Mouse (Mus musculus) liver, embryonic 14.5 days (tissue): Measurements from ENCODE around the gene Sh3d21.

Source experiments
- CTCF ChIP-seq: IDR thresholded peaks from 2 replicates; pipeline ENCODE4 v1.5.1; 2016; ENCODE audit warnings: antibody characterized with exemption, low read depth, control low read depth
- EP300 ChIP-seq: IDR thresholded peaks from 2 replicates; pipeline ENCODE4 v1.6.1; 2016; ENCODE audit warnings: antibody characterized with exemption, low read depth

DNA sequence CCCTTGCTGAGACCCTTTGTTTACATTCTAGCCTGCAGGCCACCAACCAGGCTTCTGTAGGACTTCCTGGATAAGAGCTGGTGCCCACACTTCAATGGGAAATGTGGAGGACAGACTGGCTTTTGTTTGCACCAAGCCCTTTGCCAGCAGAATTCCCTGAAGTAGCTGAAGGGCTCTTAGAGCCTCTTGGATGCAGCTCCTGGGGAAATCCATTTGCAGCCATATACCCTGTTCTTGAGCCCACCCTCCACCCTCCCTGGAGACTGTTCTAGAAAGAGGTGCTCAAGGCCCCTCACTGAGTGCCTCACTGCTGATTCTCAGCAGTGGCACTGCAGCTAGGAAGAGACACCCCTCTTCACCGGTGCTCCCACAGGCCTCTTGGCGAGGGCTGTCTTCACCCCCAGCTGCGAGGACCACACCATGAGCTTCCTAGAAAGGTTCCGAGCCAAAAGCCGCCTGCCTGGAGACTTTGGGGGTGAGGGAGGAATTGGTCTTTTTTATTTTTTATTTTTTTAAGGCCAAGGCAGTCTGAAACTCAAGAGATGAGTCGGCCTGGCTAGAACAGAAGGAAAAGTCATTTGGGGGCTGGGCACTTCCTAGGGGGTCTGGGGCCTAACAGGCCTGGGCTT is 30.5 kb downstream of the Sh3d21 start:
- TF ChIP-seq CTCF, result no peak
- TF ChIP-seq EP300, result no peak
